In the genomic region with DNA sequence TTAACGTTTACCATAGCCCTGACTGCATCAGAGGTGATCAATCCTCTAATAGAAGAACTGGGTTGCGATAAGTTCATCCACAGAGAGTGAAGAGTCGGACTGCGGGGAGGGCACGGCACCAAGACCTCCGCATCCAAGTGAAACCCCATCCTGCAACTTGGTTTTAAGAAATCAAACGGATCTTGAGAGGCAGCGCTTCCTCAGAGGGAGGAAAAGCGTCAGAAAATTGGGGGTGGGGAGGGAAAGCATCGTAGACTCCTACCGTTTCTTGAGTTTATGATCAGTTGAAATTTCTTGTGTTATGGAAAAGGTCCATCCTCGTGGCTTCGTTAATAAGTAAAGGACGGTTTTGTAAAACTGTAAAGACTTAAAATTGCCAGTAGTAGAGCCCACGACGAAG, we compare ENCODE assay signal across 8 mouse cellular contexts. TPM values are rescaled to one million over a fixed set of nuclear protein-coding genes. Genes with fewer than 3 reads are reported as not detected.
DNase-seq lines count a peak whose midpoint lies in the region; ATAC-seq and TF ChIP-seq lines count a peak whose summit lies in the region.

No protein-coding gene starts in this region.

- TF ChIP-seq EP300 in lung, postnatal 0 days (IDR thresholded peaks at IDR 0.05), result no peak

- H3K27me3 ChIP-seq in cerebellum, adult 2 months (ENCODE audit: control insufficient read depth, insufficient read depth, low read length), result no peaks in the 10 kb centered on the region
- H3K27me3 ChIP-seq in lung, postnatal 0 days (replicated peaks; ENCODE audit: insufficient read depth, low read length), result no peaks in the 10 kb centered on the region
- no peaks in the 10 kb centered on the region for H3K27me3 ChIP-seq in limb, embryonic 12.5 days
- peaks cover 5% of the 10 kb centered on the region for H3K27me3 ChIP-seq in small intestine, adult 2 months (ENCODE audit: control insufficient read depth, insufficient read depth, low read length)

- no peak for TF ChIP-seq CTCF in cerebellum, adult 2 months (IDR thresholded peaks at IDR 0.05; ENCODE audit: borderline replicate concordance, insufficient read depth, low read depth, low read length)
- no peak for TF ChIP-seq CTCF in lung, postnatal 0 days (IDR thresholded peaks at IDR 0.05)
- no peak for TF ChIP-seq CTCF in small intestine, adult 2 months (IDR thresholded peaks at IDR 0.05; ENCODE audit: extremely low read depth, insufficient read length, insufficient replicate concordance, low read depth, low read length)

- peak overlapping the region; percentile 76 for H3K27ac ChIP-seq in cerebellum, adult 2 months (ENCODE audit: insufficient read depth, low read length)
- H3K27ac ChIP-seq in lung, postnatal 0 days (ENCODE audit: low read length), result 0 out of 2 replicates have a peak overlapping the region, but pooled peaks have one; percentile 85
- peak overlapping the region; percentile 92 for H3K27ac ChIP-seq in limb, embryonic 12.5 days
- H3K27ac ChIP-seq in small intestine, adult 2 months (ENCODE audit: insufficient read depth, low read depth, low read length), result no peak overlapping the region

- ATAC-seq in lung, postnatal 0 days, result no peak
- no peak for ATAC-seq in limb, embryonic 12.5 days (ENCODE audit: insufficient number of reproducible peaks, insufficient read depth, low FRiP score, low TSS enrichment, low read depth)

- TF ChIP-seq POLR2A in cerebellum, adult 2 months (IDR thresholded peaks at IDR 0.05; ENCODE audit: borderline replicate concordance, insufficient read depth, low read length), result no peak
- TF ChIP-seq POLR2A in small intestine, adult 2 months (IDR thresholded peaks at IDR 0.05; ENCODE audit: low read depth, low read length), result no peak

- H3K4me2 ChIP-seq in lung, postnatal 0 days (replicated peaks; ENCODE audit: low read depth, low read length), result peak overlapping the region; percentile 83
- peak overlapping the region; percentile 79 for H3K4me2 ChIP-seq in limb, embryonic 12.5 days

- WGBS in cerebellum, adult 2 months, result 17% methylated on average over 16 of the region's 16 CpGs
- WGBS in lung, postnatal 0 days, result 24% methylated on average over 16 of the region's 16 CpGs
- WGBS in limb, embryonic 12.5 days, result 32% methylated on average over 16 of the region's 16 CpGs
- WGBS in small intestine, adult 2 months, result 26% methylated on average over 16 of the region's 16 CpGs

- no peaks in the 10 kb centered on the region for H3K4me1 ChIP-seq in cerebellum, adult 2 months (ENCODE audit: control insufficient read depth, insufficient read depth, low read length)
- no peaks in the 10 kb centered on the region for H3K4me1 ChIP-seq in lung, postnatal 0 days (ENCODE audit: insufficient read depth, low read depth, low read length)
- peaks cover 7% of the 10 kb centered on the region; the same call in 1 of the 2 replicates for H3K4me1 ChIP-seq in limb, embryonic 12.5 days (replicated peaks)
- H3K4me1 ChIP-seq in small intestine, adult 2 months (ENCODE audit: control insufficient read depth, insufficient read depth, insufficient read length, low read length), result peaks cover 4% of the 10 kb centered on the region; the same call in 1 of the 2 replicates

- no peak for DNase-seq in cerebellum, adult 2 months
- DNase-seq in cerebellum, adult 11 months, result no peak
- DNase-seq in lung, postnatal 0 days (ENCODE audit: low spot score), result no peak
- DNase-seq in lung, postnatal 36 days, result no peak
- DNase-seq in yolk sac, embryonic 10.5 days (ENCODE audit: low spot score), result no peak
- no peak for DNase-seq in cerebellum, adult 8-10 months

- H3K9me3 ChIP-seq in lung, postnatal 0 days (ENCODE audit: low read length), result no peaks in the 10 kb centered on the region
- H3K9me3 ChIP-seq in limb, embryonic 12.5 days, result peaks cover 11% of the 10 kb centered on the region; the same call in 1 of the 2 replicates

- peak overlapping the region; percentile 73 for H3K4me3 ChIP-seq in cerebellum, adult 2 months (replicated peaks; ENCODE audit: insufficient read depth, low read depth, low read length)
- H3K4me3 ChIP-seq in lung, postnatal 0 days (ENCODE audit: low read depth, low read length), result peak overlapping the region; percentile 75
- H3K4me3 ChIP-seq in limb, embryonic 12.5 days (replicated peaks), result peak overlapping the region; percentile 92
- peak overlapping the region; percentile 71 for H3K4me3 ChIP-seq in small intestine, adult 2 months (ENCODE audit: low read depth, low read length)

- peak overlapping the region; percentile 70 for H3K9ac ChIP-seq in lung, postnatal 0 days (replicated peaks; ENCODE audit: low read depth)
- peak overlapping the region; percentile 97 for H3K9ac ChIP-seq in limb, embryonic 12.5 days (replicated peaks)

- no peaks in the 10 kb centered on the region for H3K36me3 ChIP-seq in lung, postnatal 0 days (ENCODE audit: insufficient read depth, low read length)
- peaks cover 35% of the 10 kb centered on the region for H3K36me3 ChIP-seq in limb, embryonic 12.5 days
- no peaks in the 10 kb centered on the region for H3K36me3 ChIP-seq in small intestine, adult 2 months (ENCODE audit: control insufficient read depth, insufficient read depth, low read length)

RNA-seq across cellular contexts. Expression of gene Eid2, which starts 0.9 kb away (rescaled TPM):
- polyA plus RNA-seq in cerebellum, adult 2 months (2012; rRNA removed), result 44.2 and 44.4 TPM in 2 replicates
- polyA plus RNA-seq in lung, postnatal 0 days (2015; fragmentation: Nextera tagmentation; extraction: Ambion mirVana), result 3.0 and 4.3 TPM in 2 replicates
- polyA plus RNA-seq in limb, embryonic 12.5 days (2016; fragmentation: Nextera tagmentation; extraction: Ambion mirVana), result 5.4 and 18.9 TPM in 2 replicates
- 1.1 and 2.3 TPM in 2 replicates for polyA plus RNA-seq in small intestine, adult 2 months (2012; rRNA removed)

RNA-seq across cellular contexts. Expression of gene Eid2b, which starts 9.0 kb away (rescaled TPM):
- 21.2 and 23.1 TPM in 2 replicates for polyA plus RNA-seq in cerebellum, adult 2 months (2012; rRNA removed)
- polyA plus RNA-seq in lung, postnatal 0 days (2015; fragmentation: Nextera tagmentation; extraction: Ambion mirVana), result 12.1 and 12.9 TPM in 2 replicates
- 17.6 and 18.5 TPM in 2 replicates for polyA plus RNA-seq in limb, embryonic 12.5 days (2016; fragmentation: Nextera tagmentation; extraction: Ambion mirVana)
- polyA plus RNA-seq in small intestine, adult 2 months (2012; rRNA removed), result 3.9 and 5.8 TPM in 2 replicates

RNA-seq across cellular contexts. Expression of gene Selenov, which starts 22.4 kb away (rescaled TPM):
- 0.59 and 1.4 TPM in 2 replicates for polyA plus RNA-seq in cerebellum, adult 2 months (2012; rRNA removed)
- 0.10 and 0.18 TPM in 2 replicates for polyA plus RNA-seq in lung, postnatal 0 days (2015; fragmentation: Nextera tagmentation; extraction: Ambion mirVana)
- polyA plus RNA-seq in limb, embryonic 12.5 days (2016; fragmentation: Nextera tagmentation; extraction: Ambion mirVana), result not detected in 2 replicates
- polyA plus RNA-seq in small intestine, adult 2 months (2012; rRNA removed), result not detected in 2 replicates

RNA-seq across cellular contexts. Expression of gene Dll3, which starts 33.5 kb away (rescaled TPM):
- 1.3 and 1.4 TPM in 2 replicates for polyA plus RNA-seq in cerebellum, adult 2 months (2012; rRNA removed)
- polyA plus RNA-seq in lung, postnatal 0 days (2015; fragmentation: Nextera tagmentation; extraction: Ambion mirVana), result 0.10 and 0.24 TPM in 2 replicates
- 3.5 and 3.7 TPM in 2 replicates for polyA plus RNA-seq in limb, embryonic 12.5 days (2016; fragmentation: Nextera tagmentation; extraction: Ambion mirVana)
- 0.44 and 2.4 TPM in 2 replicates for polyA plus RNA-seq in small intestine, adult 2 months (2012; rRNA removed)

RNA-seq across cellular contexts. Expression of gene Timm50, which starts 43.3 kb away (rescaled TPM):
- 75.7 and 78.6 TPM in 2 replicates for polyA plus RNA-seq in cerebellum, adult 2 months (2012; rRNA removed)
- 51.8 and 54.8 TPM in 2 replicates for polyA plus RNA-seq in lung, postnatal 0 days (2015; fragmentation: Nextera tagmentation; extraction: Ambion mirVana)
- 166 and 169 TPM in 2 replicates for polyA plus RNA-seq in limb, embryonic 12.5 days (2016; fragmentation: Nextera tagmentation; extraction: Ambion mirVana)
- 37.3 and 62.7 TPM in 2 replicates for polyA plus RNA-seq in small intestine, adult 2 months (2012; rRNA removed)
